Mouse (Mus musculus) E14TG2a.4 (cell line): ENCODE data around the gene 4930404N11Rik.

Source experiments
- H3K27me3 ChIP-seq: 2 replicates; pipeline ENCODE4 v1.6.1; 2014; ENCODE audit warnings: low read length, control low read depth; ENCODE audit not compliant: insufficient read depth
- H3K36me3 ChIP-seq: 2 replicates; pipeline ENCODE4 v1.6.1; 2014; ENCODE audit warnings: low read length, control low read depth; ENCODE audit not compliant: insufficient read depth
- H3K4me1 ChIP-seq: replicated peaks from 2 replicates; pipeline ENCODE4 v1.6.1; 2014; ENCODE audit warnings: low read depth, low read length, control low read depth
- H3K4me3 ChIP-seq: replicated peaks from 2 replicates; pipeline ENCODE4 v1.5.1; 2014; ENCODE audit warnings: mild to moderate bottlenecking, low read length
- H3K9me3 ChIP-seq: 2 replicates; pipeline ENCODE4 v1.6.1; 2014; ENCODE audit warnings: low read length, control low read depth
- CTCF ChIP-seq: conservative IDR thresholded peaks from 2 replicates; pipeline ENCODE4 v1.5.1; 2014; ENCODE audit warnings: low read length
- NANOG ChIP-seq: IDR thresholded peaks from 2 replicates; pipeline ENCODE4 v1.6.1; 2014; ENCODE audit warnings: borderline replicate concordance, low read length, mixed read lengths
- POU5F1 ChIP-seq: IDR thresholded peaks from 2 replicates; pipeline ENCODE4 v1.6.1; 2014; ENCODE audit warnings: low read length, borderline replicate concordance

4930404N11Rik gene

GRCm38 (mm10) chr10:81410350-81410749, 44.7 kb upstream of the 4930404N11Rik start:
- H3K36me3 ChIP-seq, result peaks cover 55% of the 10 kb centered on the region
- H3K27me3 ChIP-seq, result 0 out of 2 replicates have a peak, but pooled peaks cover 8% of the 10 kb centered on the region
- H3K4me1 ChIP-seq, result peaks cover 100% of the 10 kb centered on the region
- H3K9me3 ChIP-seq, result no peaks in the 10 kb centered on the region
- TF ChIP-seq CTCF, result no peak
- TF ChIP-seq NANOG, result no peak
- TF ChIP-seq POU5F1, result no peak
- peak overlapping the region; percentile 73 for H3K4me3 ChIP-seq

- Histone ChIP-seq H3K4me3 (peak overlapping the region; percentile 73), H3K36me3 (peaks cover 55% of the 10 kb centered on the region), H3K4me1 (peaks cover 99% of the 10 kb centered on the region), H3K9me3 (no peaks in the 10 kb centered on the region), H3K27me3 (0 out of 2 replicates have a peak, but pooled peaks cover 8% of the 10 kb centered on the region)
- TF ChIP-seq CTCF (no peak), POU5F1 (no peak), NANOG (no peak)
Observed at GRCm38 (mm10) chr10:81409330-81409729, 43.7 kb upstream of the 4930404N11Rik start.

- H3K4me1 ChIP-seq, result peaks cover 99% of the 10 kb centered on the region
- peak overlapping the region; percentile 66 for H3K4me3 ChIP-seq
- peaks cover 55% of the 10 kb centered on the region for H3K36me3 ChIP-seq
- 0 out of 2 replicates have a peak, but pooled peaks cover 8% of the 10 kb centered on the region for H3K27me3 ChIP-seq
- no peaks in the 10 kb centered on the region for H3K9me3 ChIP-seq
- no peak for TF ChIP-seq POU5F1
- peak; percentile 61 for TF ChIP-seq CTCF
Observed at GRCm38 (mm10) chr10:81408871-81409291, 43.3 kb upstream of the 4930404N11Rik start.

GRCm38 (mm10) chr10:81408424-81408729, 42.8 kb upstream of the 4930404N11Rik start:
- Histone ChIP-seq H3K27me3 (0 out of 2 replicates have a peak, but pooled peaks cover 8% of the 10 kb centered on the region), H3K4me3 (peak overlapping the region; percentile 66), H3K4me1 (peaks cover 99% of the 10 kb centered on the region), H3K9me3 (no peaks in the 10 kb centered on the region), H3K36me3 (peaks cover 55% of the 10 kb centered on the region)
- TF ChIP-seq POU5F1, result no peak
- TF ChIP-seq CTCF, result no peak
- TF ChIP-seq NANOG, result no peak

- no peak for TF ChIP-seq NANOG
- no peak for TF ChIP-seq POU5F1
- no peak for TF ChIP-seq CTCF
- H3K4me1 ChIP-seq, result peaks cover 99% of the 10 kb centered on the region
- no peaks in the 10 kb centered on the region for H3K9me3 ChIP-seq
- 0 out of 2 replicates have a peak, but pooled peaks cover 8% of the 10 kb centered on the region for H3K27me3 ChIP-seq
- peak overlapping the region; percentile 66 for H3K4me3 ChIP-seq
- peaks cover 49% of the 10 kb centered on the region for H3K36me3 ChIP-seq
Observed at GRCm38 (mm10) chr10:81407539-81408423, 42.2 kb upstream of the 4930404N11Rik start.

GRCm38 (mm10) chr10:81406504-81407440, 41.2 kb upstream of the 4930404N11Rik start:
- H3K4me3 ChIP-seq, result peak overlapping the region; percentile 66
- H3K9me3 ChIP-seq, result no peaks in the 10 kb centered on the region
- H3K4me1 ChIP-seq, result peaks cover 98% of the 10 kb centered on the region
- H3K27me3 ChIP-seq, result 0 out of 2 replicates have a peak, but pooled peaks cover 8% of the 10 kb centered on the region
- TF ChIP-seq CTCF (no peak), POU5F1 (no peak), NANOG (no peak)
- peaks cover 41% of the 10 kb centered on the region for H3K36me3 ChIP-seq

GRCm38 (mm10) chr10:81405588-81406201, 40.1 kb upstream of the 4930404N11Rik start:
- Histone ChIP-seq H3K9me3 (no peaks in the 10 kb centered on the region), H3K36me3 (peaks cover 30% of the 10 kb centered on the region), H3K4me3 (no peak overlapping the region), H3K4me1 (peaks cover 97% of the 10 kb centered on the region), H3K27me3 (0 out of 2 replicates have a peak, but pooled peaks cover 8% of the 10 kb centered on the region)
- TF ChIP-seq CTCF, result peak; percentile 92
- no peak for TF ChIP-seq POU5F1
- TF ChIP-seq NANOG, result no peak

GRCm38 (mm10) chr10:81404720-81405119, 39.1 kb upstream of the 4930404N11Rik start:
- H3K36me3 ChIP-seq, result peaks cover 35% of the 10 kb centered on the region
- peak overlapping the region; percentile 69 for H3K4me3 ChIP-seq
- no peaks in the 10 kb centered on the region for H3K9me3 ChIP-seq
- H3K27me3 ChIP-seq, result 0 out of 2 replicates have a peak, but pooled peaks cover 8% of the 10 kb centered on the region
- peaks cover 97% of the 10 kb centered on the region for H3K4me1 ChIP-seq
- TF ChIP-seq CTCF (no peak), POU5F1 (no peak), NANOG (no peak)
